Mouse (Mus musculus) ES-E14 (cell line): Measurements from ENCODE around the gene Tnnt1.

Experiments used
- CHD2 ChIP-seq: IDR thresholded peaks from 2 replicates; pipeline ENCODE4 v1.6.1; 2014; ENCODE audit warnings: mild to moderate bottlenecking, low read depth, low read length, inconsistent platforms
- HCFC1 ChIP-seq: IDR thresholded peaks from 2 replicates; pipeline ENCODE4 v1.6.1; 2012; ENCODE audit warnings: low read length, inconsistent platforms, borderline replicate concordance; ENCODE audit not compliant: insufficient read depth
- MAFK ChIP-seq: IDR thresholded peaks from 2 replicates; pipeline ENCODE4 v1.6.1; 2014; ENCODE audit warnings: mild to moderate bottlenecking, low read depth, low read length, inconsistent platforms; ENCODE audit not compliant: insufficient read depth
- ZC3H11A ChIP-seq: IDR thresholded peaks from 2 replicates; pipeline ENCODE4 v1.6.1; 2012; ENCODE audit warnings: low read depth, mild to moderate bottlenecking, inconsistent platforms, low read length, borderline replicate concordance

GRCm38 (mm10) chr7:4503858-4504257, 12.3 kb downstream of the Tnnt1 start:
- no peak for TF ChIP-seq MAFK
- TF ChIP-seq CHD2 = no peak
- no peak for TF ChIP-seq ZC3H11A
- no peak for TF ChIP-seq HCFC1
